Mouse (Mus musculus) cerebellum, adult 9-11 months (tissue): ENCODE data around the gene Gm21887.
"Not testable (repeated sequence)": the region's sequence is repeated elsewhere in the genome, so short reads cannot be mapped to it uniquely, and the experiment has no call there.

Experiments
- DNase-seq: peaks from one replicate; pipeline ENCODE4 v3.0.0; 2022

The Gm21887 gene

DNA sequence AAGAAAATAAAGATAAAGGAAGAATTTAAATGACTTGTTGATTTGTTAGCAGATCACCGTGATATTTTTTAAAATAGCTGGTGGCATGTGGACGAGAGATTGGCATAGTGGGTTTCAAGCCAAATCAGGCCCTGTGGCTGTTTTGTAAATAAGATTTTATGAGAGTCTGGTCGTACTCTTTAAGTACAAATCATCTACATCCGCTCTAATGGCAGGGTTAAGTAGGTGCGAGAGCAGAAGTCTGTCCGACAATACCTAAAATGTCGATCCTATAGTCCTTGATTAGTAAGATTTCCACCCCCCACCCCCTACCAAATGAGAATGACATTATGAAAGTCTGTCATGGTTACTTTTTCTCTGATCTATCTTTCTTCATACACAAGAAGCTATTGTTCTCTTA is 25.1 kb upstream of the Gm21887 start:
- DNase-seq, result peak; percentile 23

DNA sequence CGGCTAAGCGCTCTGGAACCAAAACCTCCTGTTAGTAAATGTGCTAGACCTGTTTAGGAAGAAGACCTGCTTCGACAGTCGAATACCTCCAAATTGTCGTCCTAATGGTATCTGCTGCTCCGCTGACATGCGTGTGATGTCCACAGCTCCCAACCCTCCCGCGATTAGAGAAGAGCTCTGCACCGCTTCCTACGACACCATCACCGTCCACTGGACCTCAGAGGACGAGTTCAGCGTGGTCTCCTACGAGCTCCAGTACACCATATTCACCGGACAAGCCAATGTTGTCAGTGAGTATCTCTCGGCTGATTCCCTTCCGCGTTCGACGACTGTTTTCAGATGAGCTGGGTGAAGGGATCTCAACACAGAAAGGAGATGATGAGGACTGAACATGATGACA is 24.6 kb upstream of the Gm21887 start:
- peak; percentile 63 for DNase-seq

- DNase-seq, result peak; percentile 83
These were observed 23.7 kb upstream of the Gm21887 start for GRCm38 (mm10) chrX:169985796-169986195.

GRCm38 (mm10) chrX:169986519-169987367 is 22.7 kb upstream of the Gm21887 start:
- DNase-seq, result peak; percentile 96

GRCm38 (mm10) chrX:169987368-169987837 is 22.1 kb upstream of the Gm21887 start:
- DNase-seq, result peak; percentile 89

DNA sequence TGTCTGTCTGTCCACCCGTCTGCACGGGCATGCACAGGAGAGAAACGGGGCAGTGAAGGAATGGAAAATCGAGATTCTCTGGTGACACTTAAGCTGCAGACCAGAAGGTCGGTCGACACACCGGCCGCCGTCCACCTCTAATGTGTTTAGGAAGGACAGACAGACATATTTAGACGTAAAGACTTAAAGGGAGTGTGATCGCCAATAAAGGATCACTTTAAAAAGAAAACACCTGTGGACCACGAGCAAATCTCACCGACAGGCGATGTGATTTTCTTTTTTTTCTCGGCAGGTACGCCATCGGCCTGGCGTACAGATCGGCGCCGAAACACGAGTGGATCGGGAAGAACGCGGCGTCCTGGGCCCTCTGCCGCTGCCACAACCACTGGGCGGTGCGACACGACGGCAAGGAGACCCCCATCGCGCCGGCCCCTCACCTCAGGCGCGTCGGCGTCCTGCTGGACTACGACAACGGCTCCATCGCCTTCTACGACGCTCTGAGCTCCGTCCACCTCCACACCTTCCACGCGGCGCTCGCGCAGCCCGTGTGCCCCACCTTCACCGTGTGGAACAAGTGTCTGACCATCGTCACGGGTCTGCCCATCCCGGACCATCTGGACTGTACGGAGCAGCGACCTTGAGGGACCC is 20.8 kb upstream of the Gm21887 start:
- peak; percentile 80 for DNase-seq

DNA sequence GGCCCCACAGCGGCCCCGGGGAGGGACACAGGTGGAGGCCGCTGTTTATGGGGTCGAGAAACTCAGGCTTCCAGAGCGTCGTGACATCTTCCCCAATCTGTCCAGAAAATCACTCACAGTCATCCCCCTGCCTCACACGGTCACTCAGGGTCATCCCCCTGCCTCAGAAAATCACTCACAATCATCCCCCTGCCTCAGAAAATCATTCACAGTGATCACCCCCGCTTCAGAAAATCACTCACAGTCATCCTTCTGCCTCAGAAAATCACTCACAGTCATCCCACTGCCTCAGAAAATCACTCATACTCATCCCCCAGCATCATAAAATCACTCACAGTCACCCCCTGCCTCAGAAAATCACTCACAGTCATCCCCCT is 20.3 kb upstream of the Gm21887 start:
- not testable (repeated sequence) for DNase-seq

DNA sequence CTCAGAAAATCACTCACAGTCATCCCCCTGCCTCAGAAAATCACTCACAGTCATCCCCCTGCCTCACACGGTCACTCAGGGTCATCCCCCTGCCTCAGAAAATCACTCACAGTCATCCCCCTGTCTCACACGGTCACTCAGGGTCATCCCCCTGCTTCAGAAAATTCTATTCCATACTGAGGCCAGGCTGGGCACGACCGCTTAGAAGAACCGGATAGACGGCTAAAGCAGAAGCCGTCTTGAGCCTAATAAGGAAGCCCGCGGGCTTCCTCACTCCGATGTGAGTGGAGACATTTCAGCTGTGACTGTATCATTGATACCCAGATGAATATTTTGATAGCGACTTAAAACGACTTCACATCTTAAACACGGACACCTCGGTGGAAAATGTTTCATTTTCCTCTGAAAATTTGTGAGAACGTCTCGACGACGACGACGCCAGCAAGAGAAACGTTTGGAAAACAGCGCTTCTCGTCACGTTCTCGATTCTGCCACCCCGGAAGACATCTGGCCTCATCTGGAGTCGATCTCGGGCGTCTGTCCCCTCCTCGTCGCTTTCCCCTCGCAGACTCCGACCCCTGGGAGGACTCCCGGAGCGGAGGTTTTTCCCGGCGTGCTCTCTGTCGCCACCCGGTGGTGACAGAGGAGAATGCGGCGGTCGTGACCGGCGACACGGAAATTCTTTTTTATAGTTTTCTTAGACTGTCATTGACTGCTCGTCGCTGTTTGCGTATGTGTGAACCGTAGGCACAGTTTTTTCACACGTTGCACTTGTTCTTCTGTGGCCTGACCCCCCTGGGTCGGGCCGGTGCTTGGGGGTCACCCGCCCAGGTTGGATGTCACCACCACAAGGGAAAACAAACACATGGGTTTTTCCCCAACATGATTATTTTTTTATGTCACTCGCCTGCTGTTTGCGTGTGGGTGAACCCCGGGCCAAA is 19.5 kb upstream of the Gm21887 start:
- peak; percentile 80 for DNase-seq

DNA sequence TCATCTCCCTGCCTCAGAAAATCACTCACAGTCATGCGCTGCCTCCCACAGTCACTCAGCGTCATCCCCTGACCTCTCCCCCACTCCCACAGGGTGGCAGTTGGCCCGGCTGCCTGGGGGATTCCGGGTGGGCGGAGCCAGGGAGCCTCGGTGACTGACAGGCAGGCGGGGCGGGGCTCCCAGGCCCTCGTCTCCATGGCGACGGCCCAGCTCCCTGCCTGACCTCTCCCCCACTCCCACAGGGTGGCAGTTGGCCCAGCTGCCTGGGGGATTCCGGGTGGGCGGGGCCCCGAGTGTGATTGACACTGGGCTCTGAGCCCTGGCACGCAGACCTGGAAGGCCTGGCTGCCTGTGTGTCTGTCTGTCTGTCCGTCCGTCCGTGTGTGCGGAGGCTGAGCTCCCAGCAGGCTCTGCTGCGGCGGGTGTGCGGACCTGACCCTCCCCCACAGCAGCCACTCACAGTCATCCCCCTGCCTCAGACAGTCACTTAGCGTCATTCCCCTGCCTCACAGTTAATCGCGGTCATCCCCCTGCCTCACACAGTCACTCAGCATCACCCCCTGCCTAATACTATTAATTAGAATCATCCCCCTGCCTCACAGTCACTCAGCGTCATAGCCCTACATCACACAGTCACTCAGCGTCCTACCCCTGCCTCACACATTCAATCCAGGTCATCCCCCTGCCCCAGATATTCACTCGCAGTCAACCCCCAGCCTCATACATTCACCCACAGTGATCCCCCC is 18.2 kb upstream of the Gm21887 start:
- peak; percentile 96 for DNase-seq

DNA sequence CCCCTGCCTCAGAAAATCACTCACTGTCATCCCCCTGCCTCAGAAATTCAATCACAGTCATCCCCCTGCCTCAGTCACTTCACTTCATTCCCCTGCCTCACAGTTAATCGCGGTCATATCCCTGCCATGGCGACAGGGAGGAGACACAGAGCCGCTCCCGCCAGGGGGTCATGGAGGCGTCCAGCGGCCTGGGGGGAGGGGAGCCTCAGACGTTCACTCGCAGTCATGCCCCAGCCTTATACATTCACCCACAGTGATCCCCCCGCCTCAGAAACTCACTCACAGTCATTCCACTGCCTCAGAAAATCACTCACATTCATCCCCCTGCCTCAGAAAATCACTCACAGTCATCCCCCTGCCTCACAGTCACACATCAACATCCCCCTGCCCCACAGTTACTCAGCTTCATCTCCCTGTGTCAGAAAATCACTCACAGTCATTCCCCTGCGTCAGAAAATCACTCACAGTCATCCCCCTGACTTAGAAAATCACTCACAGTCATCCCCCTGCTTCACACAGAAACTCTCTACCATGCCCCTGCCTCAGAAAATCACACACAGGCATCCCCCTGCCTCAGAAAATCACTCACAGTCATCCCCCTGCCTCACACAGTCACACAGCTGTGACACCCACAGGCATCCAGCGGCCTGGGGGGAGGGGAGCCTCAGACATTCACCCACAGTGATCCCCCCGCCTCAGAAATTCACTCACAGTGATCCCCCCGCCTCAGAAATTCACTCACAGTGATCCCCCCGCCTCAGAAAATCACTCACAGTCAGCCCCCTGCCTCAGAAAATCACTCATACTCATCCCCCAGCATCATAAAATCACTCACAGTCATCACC is 17.2 kb upstream of the Gm21887 start:
- DNase-seq, result peak; percentile 72

DNA sequence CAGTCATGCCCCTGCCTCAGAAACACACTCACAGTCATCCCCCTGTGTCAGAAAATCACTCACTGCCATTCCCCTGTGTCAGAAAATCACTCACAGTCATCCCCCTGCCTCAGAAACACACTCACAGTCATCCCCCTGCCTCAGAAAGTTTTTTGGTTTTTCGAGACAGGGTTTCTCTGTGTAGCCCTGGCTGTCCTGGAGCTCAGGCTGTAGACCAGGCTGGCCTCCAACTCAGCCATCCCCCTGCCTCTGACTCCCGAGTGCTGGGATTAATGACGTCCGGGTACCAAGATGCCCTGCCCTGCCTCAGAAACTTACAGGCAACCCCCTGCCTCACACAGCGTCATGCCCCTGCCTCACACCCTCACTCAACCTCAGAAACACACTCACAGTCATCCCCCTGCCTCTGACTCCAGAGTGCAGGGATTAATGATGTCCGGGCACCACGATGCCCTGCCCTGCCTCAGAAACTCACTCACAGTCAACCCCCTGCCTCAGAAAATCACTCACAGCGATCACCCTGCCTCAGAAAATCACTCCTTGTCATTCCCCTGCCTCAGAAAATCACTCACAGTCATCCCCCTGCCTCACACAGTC is 16.4 kb upstream of the Gm21887 start:
- peak; percentile 69 for DNase-seq

DNA sequence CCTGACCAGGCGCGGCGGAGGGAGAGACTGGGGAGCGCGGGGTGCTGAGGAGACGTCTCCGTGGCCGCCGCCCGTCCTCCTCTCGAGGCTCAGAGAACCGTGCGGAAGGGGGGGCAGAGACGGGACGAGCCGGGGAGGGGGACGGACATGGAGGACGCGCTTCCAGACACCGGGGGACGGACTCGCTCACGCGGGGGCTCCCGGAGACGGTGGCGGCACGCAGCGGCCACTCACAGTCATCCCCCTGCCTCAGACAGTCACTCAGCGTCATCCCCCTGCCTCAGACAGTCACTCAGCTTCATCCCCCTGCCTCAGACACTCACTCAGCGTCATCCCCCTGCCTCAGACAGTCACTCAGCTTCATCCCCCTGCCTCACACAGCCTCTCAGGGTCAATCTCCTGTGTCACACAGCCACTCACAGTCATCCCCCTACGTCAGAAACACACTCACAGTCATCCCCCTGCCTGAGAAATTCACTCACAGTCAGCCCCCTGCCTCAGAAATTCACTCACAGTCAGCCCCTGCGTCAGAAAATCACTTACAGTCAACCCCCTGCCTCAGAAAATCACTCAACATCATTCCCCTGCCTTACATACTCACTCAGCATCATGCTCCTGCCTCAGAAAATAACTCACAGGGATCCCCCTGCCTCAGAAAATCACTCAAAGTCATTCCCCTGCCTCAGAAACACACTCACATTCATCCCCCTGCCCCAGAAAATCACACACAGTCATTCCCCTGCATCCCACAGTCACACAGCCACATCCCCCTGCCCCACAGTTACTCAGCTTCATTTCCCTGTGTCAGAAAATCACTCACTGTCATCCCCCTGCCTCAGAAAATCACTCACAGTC is 15.2 kb upstream of the Gm21887 start:
- DNase-seq, result peak; percentile 71

DNA sequence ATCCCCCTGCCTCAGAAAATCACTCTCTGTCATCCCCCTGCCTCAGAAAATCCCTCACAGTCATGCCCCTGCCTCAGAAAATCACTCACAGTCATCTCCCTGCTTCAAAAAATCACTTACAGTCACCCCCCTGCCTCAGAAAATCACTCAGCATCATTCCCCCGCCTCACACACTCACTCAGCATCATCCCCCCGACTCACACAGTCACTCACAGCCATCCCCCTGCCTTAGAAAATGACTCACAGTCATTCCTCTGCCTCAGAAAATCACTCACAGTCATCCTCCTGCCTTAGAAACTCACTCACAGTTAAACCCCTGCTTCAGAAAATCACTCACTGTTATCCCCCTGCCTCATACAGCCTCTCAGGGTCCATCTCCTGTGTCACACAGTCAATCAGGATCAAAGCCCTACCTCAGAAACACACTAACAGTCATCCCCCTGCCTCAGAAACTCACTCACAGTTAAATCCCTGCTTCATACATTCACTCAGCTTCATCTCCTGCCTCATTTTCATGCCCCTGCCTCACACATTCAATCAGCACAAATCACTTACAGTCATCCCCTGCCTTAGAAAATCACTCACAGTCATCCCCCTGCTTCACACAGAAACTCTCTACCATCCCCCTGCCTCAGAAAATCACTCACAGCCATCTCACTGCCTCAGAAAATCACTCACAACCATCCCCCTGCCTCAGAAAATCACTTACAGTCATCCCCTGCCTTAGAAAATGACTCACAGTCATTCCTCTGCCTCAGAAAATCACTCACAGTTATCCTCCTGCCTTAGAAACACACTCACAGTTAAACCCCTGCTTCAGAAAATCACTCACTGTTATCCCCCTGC is 14.4 kb upstream of the Gm21887 start:
- DNase-seq, result not testable (repeated sequence)

- DNase-seq, result peak; percentile 52
These were observed 13.4 kb upstream of the Gm21887 start for GRCm38 (mm10) chrX:169995909-169996521.

GRCm38 (mm10) chrX:169996926-169997325 is 12.5 kb upstream of the Gm21887 start:
- peak; percentile 88 for DNase-seq

DNA sequence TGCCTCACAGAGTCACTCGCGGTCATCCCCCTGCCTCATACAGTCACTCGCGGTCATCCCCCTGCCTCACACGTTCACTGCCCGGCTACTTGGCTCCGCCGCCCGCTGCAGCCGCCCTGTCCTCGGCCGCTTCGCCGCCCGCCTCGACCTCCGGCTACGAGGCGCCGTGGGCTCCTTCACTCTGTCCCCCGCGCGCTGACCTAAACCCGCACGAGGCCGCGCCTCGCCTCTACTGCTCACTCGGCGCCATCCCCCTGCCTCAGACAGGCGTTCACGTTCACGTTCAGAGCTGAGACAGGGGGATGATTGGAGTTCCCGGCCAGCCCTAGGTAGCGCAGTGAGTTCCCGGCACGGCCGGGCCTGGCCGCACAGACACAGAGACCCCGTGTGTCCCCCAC is 12.0 kb upstream of the Gm21887 start:
- DNase-seq, result not testable (repeated sequence)

DNA sequence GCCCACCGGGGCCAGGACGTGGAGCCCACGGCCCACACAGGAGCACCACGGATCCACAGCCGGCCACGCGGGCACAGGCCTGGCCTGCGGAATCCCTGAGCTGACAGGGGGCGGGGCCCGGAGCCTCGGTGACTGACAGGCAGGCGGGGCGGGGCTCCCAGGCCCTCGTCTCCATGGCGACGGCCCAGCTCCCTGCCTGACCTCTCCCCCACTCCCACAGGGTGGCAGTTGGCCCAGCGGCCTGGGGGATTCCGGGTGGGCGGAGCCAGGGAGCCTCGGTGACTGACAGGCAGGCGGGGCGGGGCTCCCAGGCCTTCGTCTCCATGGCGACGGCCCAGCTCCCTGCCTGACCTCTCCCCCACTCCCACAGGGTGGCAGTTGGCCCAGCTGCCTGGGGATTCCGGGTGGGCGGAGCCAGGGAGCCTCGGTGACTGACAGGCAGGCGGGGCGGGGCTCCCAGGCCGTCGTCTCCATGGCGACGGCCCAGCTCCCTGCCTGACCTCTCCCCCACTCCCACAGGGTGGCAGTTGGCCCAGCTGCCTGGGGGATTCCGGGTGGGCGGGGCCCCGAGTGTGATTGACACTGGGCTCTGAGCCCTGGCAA is 11.5 kb upstream of the Gm21887 start:
- peak; percentile 98 for DNase-seq
